Mouse (Mus musculus): ENCODE results near the gene Tifa. TPM values are rescaled to one million over a fixed set of nuclear protein-coding genes. Genes with fewer than 3 reads are reported as not detected.

The Tifa gene
- total RNA-seq, 2 experiments from 2014 or later, result 3.8 to 3.9 TPM

DNA sequence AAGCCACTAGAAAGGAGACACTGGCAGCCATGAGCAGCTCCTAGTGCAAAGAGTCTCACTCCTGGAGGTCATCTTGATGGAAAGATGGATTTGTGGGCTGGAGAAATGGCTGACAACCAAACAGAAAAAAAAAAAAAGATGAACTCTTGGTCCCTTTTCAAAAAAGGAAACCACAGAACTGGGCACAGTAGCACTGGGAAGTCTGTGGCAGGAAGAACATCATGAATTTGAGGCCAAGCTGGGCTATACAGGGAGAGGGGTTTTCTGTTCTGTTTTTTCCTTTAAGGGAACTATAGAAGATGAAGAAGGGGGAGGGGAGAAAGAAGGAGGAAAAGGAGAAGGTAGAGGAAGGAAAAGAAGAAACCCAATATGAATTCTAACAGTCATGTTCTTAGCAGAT lies 2.6 kb upstream of the Tifa start:
- no peak for DNase-seq (ENCODE audit: low spot score in 2 of 2)

GRCm38 (mm10) chr3:127788038-127788437 lies 1.6 kb upstream of the Tifa start:
- DNase-seq (ENCODE audit: low spot score in 2 of 2), result no peak

GRCm38 (mm10) chr3:127788919-127789318 lies 686 bp upstream of the Tifa start:
- no peak for DNase-seq (ENCODE audit: low spot score in 2 of 2)

DNA sequence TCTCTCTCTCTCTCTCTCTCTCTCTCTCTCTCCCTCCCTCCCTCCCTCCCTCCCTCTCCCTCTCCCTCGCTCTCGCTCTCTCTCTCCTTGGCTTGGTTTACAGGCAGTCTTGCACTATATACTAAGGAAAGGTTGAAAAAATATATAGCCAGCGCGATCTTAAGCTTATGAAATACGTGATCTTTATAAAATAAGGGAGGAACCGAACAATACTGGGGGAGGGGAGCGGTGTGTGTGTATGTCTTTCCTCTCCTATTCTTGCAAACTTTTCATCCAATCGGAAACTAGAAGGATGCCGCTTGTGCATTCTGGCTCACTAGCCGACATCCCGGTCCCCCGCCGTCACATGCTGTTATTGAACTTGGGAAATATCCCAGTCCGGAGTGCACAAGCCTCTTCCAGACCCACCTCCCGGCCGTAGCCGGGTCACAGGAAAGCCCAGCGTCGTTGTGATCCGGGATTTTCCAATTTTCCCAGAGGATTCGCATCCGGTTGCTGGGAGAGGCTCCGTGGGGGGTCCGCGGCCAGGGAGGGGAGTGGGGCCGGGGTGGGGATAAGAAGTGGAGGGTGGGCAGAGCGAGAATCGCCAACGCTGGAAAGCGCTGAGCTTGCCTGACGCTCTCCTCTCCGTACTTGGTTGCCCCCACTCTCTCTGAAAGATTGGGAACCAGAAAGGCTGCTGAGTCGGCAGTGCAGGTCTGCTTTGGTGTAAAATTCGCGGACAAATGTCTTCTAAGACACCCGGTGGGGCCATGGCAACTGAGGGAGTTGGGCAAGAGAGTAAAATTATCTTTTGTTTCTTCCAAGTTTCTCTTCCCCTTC lies 840 bp downstream of the Tifa start:
- peak; percentile 21 to 35 for DNase-seq (ENCODE audit: low spot score in 2 of 2)

GRCm38 (mm10) chr3:127791056-127791483 lies 1.5 kb downstream of the Tifa start:
- DNase-seq (ENCODE audit: low spot score in 2 of 2), result no peak

DNA sequence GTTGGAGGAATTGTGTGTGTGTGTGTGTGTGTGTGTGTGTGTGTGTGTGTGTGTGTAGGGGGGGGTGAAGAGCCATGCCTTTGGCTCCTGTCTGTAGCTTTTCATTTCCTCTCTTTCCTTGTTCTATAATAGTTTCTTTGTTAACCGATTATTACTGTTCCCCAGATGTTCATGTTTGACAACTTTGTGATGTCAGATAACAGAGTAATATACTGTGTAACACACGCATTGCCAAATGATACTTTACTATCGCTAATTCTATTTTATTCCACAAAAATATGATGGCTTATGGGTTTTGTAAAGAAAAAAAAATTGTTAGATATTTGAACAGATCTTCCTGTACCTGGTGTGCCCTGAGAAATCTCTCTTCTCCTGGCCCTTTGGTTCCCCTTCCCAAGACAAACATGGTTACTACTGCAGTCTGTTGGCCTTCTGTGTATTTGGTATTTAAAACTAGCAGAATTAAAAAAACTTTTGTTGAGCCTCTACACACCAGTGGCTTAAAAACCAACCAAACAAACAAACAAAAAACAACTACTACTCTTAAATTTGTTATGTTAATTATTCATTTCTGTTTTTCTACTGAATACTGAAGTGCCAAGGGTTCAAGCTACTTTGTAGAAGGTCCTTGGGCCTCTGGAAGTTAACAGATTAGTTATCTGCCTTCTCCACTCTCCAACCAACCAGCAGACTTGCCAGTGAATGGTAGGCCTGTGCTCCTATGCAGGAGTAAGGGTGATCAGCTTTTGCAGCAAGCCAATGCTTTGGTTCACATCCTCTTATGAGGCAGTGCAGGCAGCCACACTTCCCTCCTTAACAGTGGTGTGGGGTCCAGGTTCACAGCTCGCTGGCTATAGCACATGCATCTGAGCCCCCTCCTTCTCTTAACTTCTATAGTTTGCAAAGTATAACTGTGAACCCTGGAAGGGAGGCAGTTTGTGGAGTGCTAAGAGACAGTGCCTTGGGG lies 2.3 kb downstream of the Tifa start:
- DNase-seq (ENCODE audit: low spot score in 2 of 2), result no peak

GRCm38 (mm10) chr3:127793022-127793421 lies 3.4 kb downstream of the Tifa start:
- no peak for DNase-seq (ENCODE audit: low spot score in 2 of 2)

DNA sequence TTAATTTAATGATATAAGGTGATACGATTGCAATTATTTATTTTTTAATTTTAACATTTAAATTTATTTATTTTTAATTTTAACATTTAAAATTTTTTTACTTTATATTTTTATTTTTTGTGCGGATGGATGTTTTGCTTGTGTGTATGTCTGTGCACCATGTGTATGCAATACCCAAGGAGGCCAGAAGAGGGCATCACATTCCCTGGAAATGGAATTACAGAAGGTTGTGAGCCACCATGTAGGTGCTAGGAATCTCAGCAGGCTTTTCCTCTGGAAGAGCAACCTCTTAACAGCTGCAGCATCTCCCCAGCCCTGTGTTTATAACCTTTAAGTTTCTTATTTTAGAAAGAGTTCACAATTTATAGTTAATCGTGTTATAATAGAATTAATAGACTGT lies 6.2 kb downstream of the Tifa start:
- no peak for DNase-seq (ENCODE audit: low spot score in 2 of 2)

GRCm38 (mm10) chr3:127796271-127796670 lies 6.7 kb downstream of the Tifa start:
- DNase-seq (ENCODE audit: low spot score in 2 of 2), result no peak

GRCm38 (mm10) chr3:127801162-127801561 lies 11.6 kb downstream of the Tifa start:
- no peak for DNase-seq (ENCODE audit: low spot score in 2 of 2)

DNA sequence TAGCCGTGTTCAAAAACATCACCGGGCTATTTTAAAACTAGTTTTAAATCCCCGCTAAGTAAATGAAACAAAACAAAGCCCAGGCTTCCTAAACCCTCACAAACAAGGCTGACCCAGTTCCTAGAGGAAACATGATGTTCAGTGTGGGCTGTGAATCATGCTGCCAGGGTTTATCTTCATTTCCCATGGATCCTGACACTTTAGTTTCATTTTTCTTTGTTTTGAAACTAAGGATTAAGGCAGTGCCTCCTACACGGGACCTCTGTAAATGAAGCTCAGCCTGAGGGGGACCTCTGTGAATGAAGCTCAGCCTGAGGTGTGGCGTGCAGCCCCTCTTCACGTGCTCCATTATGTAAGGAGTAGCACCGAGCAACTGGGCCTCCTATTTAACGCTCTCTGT lies 13.2 kb downstream of the Tifa start:
- DNase-seq (ENCODE audit: low spot score in 2 of 2), result no peak

GRCm38 (mm10) chr3:127804439-127804838 lies 14.8 kb downstream of the Tifa start:
- DNase-seq (ENCODE audit: low spot score in 2 of 2), result no peak

DNA sequence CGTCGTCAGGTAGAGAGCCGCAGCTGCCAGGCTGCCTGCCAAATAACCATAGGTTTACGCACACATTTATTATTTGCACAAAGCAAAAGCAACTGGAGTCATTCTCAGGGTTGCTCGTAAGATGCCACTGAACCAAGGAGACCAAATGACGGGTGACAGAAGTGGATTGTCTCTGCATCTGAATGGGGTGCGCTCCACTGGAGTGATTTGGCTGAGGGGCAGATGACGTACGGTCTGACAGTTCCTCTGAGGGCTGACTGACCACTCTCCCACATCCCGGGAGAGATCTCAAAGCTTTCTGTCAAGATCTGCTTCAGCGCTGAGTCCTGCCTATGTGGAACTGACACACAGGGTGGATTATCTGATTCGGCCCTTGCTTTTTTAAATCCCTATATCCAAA lies 15.5 kb downstream of the Tifa start:
- DNase-seq (ENCODE audit: low spot score in 2 of 2), result no peak

DNA sequence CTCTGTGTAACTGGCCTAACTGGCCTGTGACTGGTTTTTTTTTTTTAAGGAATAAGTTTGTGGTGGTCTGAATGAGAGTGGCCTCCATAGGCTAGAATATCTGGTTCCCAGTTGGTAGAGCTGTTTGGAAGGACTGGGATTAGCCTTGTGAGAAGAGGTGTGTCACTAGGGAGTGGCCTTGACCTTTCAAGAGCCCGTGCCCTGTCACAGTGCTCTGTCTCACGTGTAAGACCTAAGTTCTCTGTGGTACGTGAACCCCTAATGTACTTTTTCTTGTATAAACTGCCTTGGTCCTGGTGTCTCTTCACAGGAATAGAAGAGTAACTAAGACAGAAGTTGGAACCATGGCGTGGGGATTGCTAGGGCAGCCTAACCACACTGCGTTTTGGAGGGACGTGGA lies 16.4 kb downstream of the Tifa start:
- no peak for DNase-seq (ENCODE audit: low spot score in 2 of 2)

DNA sequence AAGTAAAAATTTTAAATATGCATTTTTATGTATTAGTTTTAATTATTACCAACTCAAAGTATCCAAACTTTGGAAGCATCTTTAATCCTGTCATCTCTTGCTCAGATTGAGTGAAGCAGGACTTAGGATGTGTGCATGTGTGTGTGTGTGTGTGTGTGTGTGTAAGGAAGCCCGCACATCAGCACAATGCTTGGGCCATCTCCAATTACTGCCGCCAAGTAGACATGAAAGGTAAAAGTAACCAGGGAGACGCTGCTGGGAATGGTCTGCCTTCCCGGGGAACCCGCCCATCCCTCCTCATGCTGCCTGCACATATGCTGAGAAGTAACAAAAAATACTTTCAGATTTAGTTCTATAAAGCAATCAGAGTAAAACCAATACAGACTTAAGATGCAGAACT lies 18.2 kb downstream of the Tifa start:
- DNase-seq (ENCODE audit: low spot score in 2 of 2), result no peak

DNA sequence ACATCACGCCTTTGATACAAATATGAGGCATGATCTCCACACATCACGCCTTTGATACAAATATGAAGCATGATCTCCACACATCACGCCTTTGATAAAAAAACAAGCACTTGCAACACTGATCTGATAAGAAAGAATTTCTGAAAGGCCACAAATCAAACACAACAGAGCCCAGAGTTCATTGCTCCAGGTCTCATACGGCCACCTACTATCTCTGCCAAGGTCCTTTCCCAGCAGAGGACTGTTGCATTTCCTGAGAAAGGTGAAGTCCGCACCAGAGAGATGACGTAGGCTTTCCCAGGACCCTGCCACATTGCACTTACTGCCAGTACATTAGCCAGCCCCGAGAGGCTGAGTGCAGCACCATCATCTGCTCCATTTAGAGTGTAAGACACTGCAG lies 19.5 kb downstream of the Tifa start:
- no peak for DNase-seq (ENCODE audit: low spot score in 2 of 2)

DNA sequence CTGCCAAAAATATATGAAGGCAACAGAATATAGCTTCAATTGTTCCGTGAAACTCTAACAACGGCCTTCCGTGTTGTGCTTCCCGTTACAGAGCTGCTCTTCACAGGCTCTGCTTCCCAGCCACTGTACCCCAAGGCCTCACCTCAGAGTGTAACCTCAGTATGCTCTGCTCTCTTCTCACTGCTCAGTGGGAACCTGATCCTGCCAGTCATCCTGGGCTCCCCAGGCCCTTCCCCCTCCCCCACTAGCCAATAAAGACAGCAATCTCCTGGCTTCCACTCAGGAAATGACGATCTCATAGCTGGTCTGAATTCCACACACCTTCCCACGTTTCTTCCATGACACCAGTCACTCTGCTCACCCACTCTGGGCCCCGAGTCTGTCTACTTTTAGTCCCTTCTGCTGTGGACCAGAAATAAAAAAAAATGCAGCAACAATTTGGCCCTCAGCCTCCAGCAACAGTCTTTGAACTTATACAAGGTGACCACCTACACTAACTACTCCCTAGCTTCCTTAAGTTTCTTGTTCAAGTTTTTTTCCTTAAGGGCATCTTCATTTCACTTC lies 27.6 kb downstream of the Tifa start:
- DNase-seq (ENCODE audit: low spot score in 2 of 2), result no peak

GRCm38 (mm10) chr3:127818694-127819663 lies 29.4 kb downstream of the Tifa start:
- no peak for DNase-seq (ENCODE audit: low spot score in 2 of 2)

- no peak for DNase-seq (ENCODE audit: low spot score in 2 of 2)
Measured at GRCm38 (mm10) chr3:127820400-127820799, 30.8 kb downstream of the Tifa start.

GRCm38 (mm10) chr3:127821209-127821608 lies 31.6 kb downstream of the Tifa start:
- no peak for DNase-seq (ENCODE audit: low spot score in 2 of 2)
